Mouse (Mus musculus): ENCODE results near the gene Misp.
A peak's percentile ranks its signal among the peaks of the same experiment; 100 is the strongest.

Gene Misp

DNA sequence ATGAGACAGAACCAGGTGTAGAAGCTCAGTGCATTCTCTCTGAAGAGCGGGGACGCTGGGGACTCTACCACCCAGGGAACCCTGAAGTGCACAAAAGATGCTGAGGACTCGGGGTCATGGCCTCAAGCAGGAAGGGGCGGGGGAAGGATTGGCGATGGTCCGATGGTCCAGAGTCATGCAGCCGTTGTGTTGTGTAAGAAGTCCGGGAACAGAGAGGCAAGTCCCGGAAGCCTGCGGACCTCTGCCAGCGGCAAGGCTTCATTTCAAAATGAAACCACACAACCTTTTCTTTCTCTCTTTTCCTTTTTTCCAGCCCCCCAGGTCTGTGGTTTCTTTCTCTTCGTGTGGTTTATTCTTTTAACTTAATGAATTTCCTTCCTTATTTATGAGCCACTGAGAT lies 57.0 kb downstream of the Misp start:
- DNase-seq, result peak; percentile 65

DNA sequence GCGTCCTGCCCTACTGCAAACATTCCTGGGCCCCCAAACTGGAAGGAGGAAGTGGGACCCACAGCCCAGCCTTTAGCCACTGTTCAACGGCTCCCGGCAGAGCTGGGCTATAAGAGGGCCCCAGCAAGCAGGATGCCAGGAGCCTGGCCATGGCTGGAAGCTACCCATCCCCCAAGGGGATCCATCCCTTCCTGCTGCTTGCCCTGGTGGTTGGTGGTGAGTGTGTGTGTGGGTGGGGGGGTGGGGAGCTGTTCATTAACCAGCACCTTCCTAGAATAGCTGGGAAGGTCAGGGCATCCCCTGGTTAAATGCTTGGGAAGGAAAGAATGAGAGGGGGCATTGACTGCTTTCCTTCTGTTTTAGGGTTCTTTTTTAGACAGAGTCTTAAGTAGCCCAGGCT lies 58.7 kb downstream of the Misp start:
- no peak for DNase-seq
